In the genomic region with DNA sequence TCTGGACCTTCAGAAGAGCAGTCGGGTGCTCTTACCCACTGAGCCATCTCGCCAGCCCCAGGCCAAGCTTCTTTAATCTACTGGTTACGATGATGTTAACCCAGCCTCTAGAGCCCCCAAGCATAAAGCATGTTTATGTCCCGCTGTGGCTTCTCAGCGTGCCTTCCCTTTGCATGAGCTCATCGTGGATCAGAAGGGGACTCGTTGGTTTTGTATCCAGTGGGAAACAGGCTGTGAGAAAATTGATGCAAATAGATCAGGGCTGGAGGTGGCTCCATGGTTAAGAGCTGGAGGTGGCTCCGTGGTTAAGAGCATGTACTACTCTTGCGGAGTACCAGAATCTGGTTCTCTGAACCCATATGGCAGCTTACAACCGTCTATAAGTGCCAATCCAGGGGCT, we compare ENCODE assay signal across 21 mouse cellular contexts. TPM values are rescaled to one million over a fixed set of nuclear protein-coding genes. Genes with fewer than 3 reads are reported as not detected.
"Had no signal": no experiment of that assay in that cellular context is flagged by ENCODE, and none has a peak within 500 bp of the region (broad histone marks: within the 10 kb centered on the region; RNA-seq: fewer than 3 reads in every experiment).

No protein-coding gene starts in this region.

- H3K27ac ChIP-seq: lung, embryonic 15.5 days; macrophage; midbrain, embryonic 13.5 days; midbrain, embryonic 15.5 days; neural tube, embryonic 12.5 days; stomach, embryonic 15.5 days; stomach, postnatal 0 days had no signal

- H3K27me3 ChIP-seq: lung, embryonic 15.5 days; midbrain, embryonic 13.5 days; midbrain, embryonic 15.5 days; neural tube, embryonic 12.5 days; stomach, embryonic 15.5 days had no signal

- H3K4me3 ChIP-seq: lung, embryonic 15.5 days; megakaryocyte, embryonic 14.5 days; midbrain, embryonic 13.5 days; midbrain, embryonic 15.5 days; neural tube, embryonic 12.5 days; stomach, embryonic 15.5 days had no signal

- DNase-seq: liver, postnatal 0 days; lung, adult 2 months; lung, postnatal 14 days; lung, postnatal 36 days; right cerebral cortex, postnatal 14 days; thymus, adult 2 months; thymus, postnatal 25 days; thymus, postnatal 4 days had no signal

- H3K9me3 ChIP-seq: lung, embryonic 15.5 days; megakaryocyte, embryonic 14.5 days; midbrain, embryonic 13.5 days; midbrain, embryonic 15.5 days; neural tube, embryonic 12.5 days; stomach, embryonic 15.5 days had no signal

- H3K9ac ChIP-seq: liver, postnatal 0 days; lung, embryonic 15.5 days; midbrain, embryonic 13.5 days; midbrain, embryonic 15.5 days; neural tube, embryonic 12.5 days; stomach, embryonic 15.5 days had no signal

- H3K4me1 ChIP-seq: lung, embryonic 15.5 days; megakaryocyte, embryonic 14.5 days; midbrain, embryonic 13.5 days; midbrain, embryonic 15.5 days; stomach, embryonic 15.5 days had no signal

- H3K36me3 ChIP-seq: lung, embryonic 15.5 days; midbrain, embryonic 15.5 days; stomach, embryonic 15.5 days had no signal

- H3K4me2 ChIP-seq: lung, embryonic 15.5 days; midbrain, embryonic 11.5 days; midbrain, embryonic 13.5 days; midbrain, embryonic 15.5 days; neural tube, embryonic 12.5 days; stomach, embryonic 15.5 days had no signal

- ATAC-seq: liver, postnatal 0 days; lung, postnatal 0 days; midbrain, embryonic 13.5 days; midbrain, embryonic 15.5 days had no signal

RNA-seq across cellular contexts. Expression of gene Prtg, which starts 54.6 kb away (rescaled TPM):
- total RNA-seq: megakaryocyte progenitor cell, adult 5-6 weeks; monocyte, adult 5-6 weeks; neutrophil, adult 5-6 weeks had no signal
- polyA plus RNA-seq: macrophage had no signal
